Mouse (Mus musculus): ENCODE data around the gene Ogdh.

The Ogdh gene

DNA sequence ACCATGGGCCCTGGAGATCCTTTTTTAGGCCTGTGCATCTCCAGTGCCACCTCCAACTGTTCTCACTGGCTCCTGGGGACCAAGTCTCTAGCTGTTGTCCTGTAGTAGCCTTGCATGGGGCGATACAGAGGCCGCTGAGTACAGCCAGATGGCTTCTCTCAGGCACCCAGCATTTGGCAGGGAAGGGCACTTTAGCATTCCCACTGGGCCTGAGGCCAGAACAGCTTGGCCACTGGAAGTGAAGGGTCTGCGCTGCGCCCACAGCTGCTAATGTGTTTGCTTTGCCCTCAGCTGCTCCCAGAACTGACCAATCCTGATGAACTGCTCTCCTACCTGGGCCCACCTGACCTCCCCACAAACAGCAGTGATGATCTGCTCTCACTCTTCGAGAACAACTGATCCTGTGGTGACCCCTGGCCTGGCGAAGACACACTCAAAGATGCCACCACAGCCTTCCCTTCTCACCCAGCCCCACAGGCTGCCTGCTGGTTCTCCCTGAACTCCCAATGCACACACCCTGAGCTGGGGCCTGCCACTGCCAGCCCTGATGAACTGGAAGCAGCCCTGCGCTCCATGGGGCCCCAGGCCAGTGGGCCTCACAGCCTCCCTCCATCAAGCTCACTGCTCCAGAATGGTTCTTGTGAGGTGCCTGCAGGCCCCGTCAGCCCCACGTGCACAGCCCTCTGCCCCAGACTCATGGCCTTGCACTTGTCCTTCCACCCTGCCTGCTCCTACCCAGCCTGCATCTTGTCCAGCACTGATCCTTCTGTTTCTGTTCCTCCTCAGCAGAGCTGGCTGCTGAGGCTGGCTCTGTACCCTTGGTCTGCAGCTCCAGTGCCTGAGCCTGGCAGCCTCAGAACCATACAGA lies 113.5 kb downstream of the Ogdh start:
- no peak for DNase-seq (ENCODE audit: extremely low read depth, low read depth, low spot score)

DNA sequence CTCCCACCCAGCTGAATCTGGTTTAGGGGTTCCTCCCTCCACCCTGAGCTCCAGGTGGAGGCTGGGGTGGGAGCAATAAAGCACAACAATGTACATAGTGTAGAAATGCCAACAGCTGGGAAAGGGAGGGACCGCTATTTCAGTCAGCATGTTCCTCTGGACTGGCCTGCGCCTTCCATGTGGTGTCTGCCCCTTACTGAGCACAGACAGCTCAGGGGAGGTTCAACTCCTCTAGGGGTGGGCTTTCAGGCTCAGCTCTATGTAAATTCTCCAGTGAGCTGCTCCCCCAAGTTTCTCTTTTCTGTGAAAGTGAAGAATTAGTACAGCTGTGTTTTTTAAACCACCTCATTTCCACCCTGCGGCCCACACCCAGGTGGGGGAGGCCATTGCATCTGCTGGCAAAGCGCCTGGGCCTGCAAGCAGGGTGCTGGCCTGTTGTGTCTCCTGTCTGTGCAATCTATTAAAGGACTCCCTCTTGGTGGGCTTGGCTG lies 114.2 kb downstream of the Ogdh start:
- DNase-seq (ENCODE audit: extremely low read depth, low read depth, low spot score): no peak
